Mouse (Mus musculus) stomach, postnatal 0 days (tissue): ENCODE data around the gene Zfp316.

Source experiments
- CTCF ChIP-seq: IDR thresholded peaks from 2 replicates; pipeline ENCODE4 v1.5.1; 2016; ENCODE audit warnings: antibody characterized with exemption, low read depth, mild to moderate bottlenecking, moderate library complexity
- EP300 ChIP-seq: optimal IDR thresholded peaks from 2 replicates; pipeline ENCODE3; 2016; ENCODE audit warnings: antibody characterized with exemption

- TF ChIP-seq CTCF (no peak), EP300 (no peak)
Measured at GRCm38 (mm10) chr5:143252039-143252438, 17.8 kb downstream of the Zfp316 start.
